Mouse (Mus musculus) urinary bladder, postnatal 4 days (tissue): Measurements from ENCODE around the gene Rack1.
"Not testable (repeated sequence)": the region's sequence is repeated elsewhere in the genome, so short reads cannot be mapped to it uniquely, and the experiment has no call there.

Source experiments
- DNase-seq, 2 experiments: peaks; one replicate each; pipeline ENCODE4 v3.0.0; 2021 to 2022; ENCODE audit warnings: low spot score in 2 of 2

The Rack1 gene

DNA sequence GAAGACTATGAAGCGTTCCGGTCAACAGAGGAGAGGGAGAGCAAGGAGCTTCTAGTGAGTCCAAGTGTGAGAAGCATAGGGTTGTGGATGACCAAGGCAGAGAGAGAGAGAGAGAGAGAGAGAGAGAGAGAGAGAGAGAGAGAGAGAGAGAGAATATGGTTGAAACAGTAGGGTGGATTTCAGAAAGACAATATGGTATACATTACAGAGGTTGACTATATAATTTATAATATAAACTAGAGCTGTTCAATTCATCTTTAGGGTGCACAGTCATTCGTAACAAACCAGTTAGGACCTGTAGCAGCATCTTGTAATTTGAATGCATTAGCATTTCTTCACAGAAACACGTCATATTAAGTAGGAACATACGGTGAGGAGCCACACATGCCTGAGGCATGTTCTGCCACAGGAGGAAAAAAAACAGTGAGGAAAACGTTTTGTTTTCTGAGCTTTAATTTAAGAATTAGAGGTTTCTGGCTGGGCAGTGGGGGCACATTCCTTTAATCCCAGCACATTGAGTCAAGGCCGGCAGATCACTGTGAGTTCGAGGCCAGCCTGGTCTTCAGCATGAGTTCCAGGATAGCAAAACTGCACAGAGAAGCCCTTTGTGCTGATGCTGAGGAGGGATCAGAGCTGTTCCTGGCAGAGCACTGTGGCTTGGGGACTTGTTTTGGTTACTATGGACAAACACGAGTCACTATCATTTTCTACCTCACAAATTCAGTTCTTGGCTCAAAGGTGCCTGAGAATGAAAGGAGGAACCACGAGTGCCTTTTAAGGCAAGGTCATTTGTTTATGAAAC lies 38.9 kb downstream of the Rack1 start:
- DNase-seq, result no peak

DNA sequence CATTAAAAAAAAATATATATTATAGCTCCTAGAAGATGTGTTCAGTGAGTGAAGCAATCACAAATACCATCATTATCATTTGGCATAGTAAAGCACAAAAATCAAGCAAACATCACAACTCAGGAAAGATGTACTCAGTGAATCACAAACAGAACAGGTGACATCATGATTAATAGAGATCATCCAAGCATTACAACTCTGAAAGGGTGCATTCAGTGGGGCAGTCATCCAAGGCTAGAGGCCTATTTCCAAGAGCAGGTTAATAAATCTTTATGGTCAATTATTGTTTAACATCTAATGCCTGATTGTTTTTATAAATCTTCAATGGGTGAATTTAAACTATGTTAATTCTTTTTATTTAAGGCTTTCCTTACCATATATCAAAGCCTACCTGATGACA lies 40.7 kb downstream of the Rack1 start:
- DNase-seq, result no peak

DNA sequence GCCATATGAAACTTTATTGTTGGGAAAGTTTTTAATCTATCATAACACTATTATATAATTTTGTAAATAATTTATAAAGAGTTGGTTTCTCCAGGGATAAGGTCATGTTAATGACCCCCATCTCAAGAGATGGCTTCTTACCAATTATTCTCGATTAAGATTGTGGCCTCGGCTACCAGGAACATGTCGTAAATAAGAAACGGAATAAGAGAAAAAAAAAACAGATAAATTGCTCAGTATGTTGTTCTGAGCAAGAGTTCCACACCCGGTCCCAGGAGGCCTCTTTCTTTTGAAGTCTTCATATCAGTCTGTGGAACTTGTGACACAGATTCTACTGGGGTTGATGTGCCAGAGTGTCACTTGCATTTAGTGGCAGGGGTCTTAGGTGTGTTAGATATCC lies 41.1 kb downstream of the Rack1 start:
- DNase-seq, result no peak

DNA sequence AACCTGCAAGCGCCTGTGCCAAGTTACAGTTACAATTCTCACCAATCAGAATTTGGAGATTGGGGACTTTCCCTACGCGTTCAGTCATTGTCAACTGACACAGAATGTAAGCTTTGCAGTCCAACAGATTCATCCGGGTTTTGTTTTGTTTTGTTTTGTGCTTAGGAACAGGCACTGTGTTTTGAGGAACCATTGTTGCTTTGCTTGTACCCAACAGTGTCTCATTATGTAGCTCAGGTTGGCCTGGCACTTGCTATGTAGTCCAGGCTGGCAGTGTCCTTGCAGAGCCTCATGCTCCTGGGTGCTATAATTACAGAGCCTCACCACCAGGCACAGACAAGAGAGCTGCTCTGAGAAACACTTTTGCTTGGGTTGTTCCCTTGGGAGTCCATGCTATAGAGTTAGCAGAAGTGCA lies 42.3 kb downstream of the Rack1 start:
- no peak for DNase-seq

DNA sequence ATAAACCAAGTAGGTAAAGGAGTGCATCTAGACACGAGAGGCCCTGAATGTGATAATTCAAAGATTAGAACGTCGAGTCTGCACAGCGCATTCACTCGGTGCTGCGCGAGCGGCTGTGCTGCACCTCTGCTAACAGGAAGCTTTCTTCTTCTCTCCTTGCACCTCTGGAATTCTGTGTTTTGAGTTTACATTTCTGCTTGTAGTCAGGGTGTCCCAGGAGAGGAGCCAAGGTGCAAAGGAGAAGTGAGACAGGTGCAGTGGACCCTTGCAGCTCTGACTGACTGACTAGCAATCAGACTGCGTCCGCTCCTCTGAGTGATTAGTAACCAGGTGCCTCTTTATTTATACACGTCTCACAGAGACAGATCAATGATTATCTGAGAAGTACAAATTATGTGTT lies 43.1 kb downstream of the Rack1 start:
- no peak for DNase-seq

DNA sequence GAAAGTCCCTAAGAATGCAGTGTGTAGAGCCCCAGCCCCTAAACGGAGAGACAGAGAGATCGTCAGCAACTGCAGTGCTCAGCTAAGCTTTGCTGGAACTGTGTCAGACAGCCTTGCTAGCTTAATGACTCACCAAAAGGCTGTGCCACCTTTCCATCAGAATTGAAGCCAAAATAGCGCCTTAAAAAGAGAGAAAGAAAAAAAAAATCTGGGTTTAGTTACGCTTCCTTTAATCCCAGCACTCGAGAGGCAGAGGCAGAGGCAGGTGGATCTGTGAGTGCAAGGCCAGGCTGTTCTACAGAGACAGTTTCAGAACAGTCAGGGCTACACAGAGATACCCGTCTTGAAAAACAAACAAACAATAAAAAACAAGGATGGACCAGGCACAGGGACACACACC lies 44.2 kb downstream of the Rack1 start:
- no peak for DNase-seq

DNA sequence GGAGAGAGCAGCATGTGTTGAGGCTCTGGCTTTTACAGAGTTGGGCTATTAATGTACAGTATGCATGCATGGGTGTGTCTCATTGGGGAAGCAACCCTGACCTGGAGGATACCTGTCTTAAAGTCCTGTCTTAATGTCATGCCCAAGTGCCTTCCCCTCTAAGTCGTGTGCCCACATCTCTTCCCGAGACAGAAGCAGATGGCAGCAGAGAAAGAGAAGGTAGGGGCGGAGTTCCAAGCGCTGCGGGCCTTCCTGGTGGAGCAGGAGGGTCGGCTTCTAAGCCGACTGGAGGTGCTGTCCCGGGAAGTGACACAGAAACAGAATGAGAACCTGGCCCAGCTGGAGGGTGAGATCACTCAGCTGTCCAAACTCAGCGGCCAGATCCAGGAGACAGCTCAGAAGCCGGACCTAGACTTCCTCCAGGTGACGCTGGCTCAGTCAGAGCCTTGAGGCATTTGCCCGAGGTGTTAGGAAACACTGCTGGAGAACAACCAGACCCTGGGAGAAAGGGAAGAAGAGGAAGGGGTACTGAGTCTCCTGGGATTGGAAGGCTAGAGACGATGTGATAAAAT lies 45.2 kb downstream of the Rack1 start:
- no peak for DNase-seq

DNA sequence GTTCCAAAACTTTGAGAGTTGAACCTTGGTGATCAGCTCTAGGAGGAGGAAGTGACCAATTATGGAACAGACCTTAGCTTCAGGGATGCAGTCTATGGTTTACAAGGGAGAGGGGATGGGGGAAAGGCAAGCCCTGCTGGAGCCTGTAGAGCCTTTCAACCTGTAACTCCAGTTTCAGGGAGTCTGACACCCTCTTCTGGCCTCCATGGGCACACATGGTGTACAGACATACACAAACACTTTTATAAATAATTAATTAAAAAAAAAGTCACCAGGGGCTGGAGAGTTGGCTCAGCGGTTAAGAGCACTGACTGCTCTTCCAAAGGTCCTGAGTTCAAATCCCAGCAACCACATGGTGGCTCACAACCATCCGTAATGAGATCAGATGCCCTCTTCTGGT lies 46.2 kb downstream of the Rack1 start:
- not testable (repeated sequence) for DNase-seq

DNA sequence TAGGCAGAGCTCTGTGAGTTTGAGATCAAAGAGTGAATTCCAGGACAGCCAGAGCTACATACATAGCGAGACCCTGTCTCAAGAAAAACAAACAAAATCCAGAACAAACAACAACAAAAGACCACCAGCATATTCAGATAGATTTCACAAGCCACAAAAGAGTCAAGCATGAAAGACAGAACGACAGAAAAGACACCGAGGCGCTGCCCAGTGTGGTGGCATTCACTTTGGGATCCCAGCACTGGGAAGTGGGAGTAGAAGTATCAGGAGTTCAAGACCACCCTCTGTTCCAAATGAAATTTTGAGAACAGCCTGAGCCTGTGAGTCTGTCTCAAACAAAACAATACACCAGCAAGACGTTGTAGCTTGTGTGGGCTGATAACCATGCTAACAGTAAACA lies 46.7 kb downstream of the Rack1 start:
- DNase-seq, result no peak

DNA sequence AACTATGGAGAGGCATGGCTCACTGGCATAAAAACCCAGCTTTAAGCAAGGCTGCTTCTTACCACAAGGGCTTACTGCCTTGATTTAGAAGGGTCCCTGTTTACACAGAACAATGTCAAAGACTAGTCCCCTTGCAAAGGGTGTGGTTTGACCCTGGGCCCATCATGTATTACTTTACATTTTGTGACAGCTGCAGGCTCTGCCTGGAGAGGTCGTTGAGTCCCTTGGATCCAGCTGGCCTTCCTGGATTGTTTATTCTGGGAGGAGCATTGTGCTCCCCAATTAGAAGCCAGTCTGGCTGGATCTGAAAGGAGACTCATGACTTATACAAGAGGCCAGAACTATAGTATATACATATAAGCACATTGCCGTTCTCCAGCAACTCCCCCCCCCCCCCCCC lies 50.1 kb downstream of the Rack1 start:
- no peak for DNase-seq

DNA sequence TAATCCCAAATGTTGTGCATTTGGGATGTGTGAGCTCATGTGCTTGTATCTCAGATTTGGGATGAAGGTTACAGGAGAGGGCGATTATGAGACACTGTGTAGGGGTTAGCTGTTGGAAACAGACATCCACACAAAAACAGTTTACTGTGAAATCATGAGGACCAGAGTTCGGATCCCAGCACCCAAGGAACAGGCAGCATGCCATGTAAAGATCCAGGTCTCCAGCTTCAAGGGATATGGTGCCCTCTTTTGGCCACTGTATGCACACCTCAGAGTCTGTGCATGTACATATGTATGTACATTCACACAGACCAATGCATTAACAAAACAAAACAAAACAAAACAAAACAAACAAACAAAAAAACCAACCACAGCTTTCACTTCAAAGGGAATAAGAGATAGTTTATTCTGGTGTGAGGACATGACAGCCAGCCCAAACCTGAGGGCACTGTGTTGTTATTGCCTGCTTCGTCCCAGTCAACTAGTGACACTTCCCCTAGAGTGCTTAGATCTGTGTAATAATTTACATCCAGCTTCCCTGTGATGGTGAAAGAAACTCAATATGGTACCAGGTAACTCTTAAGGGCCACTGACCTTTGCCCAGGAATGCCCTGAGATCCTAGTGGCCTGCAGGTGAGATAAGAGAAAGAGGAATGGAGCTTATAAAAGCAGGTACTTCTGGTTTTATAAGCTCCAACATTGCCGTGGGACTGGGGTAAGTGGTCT lies 51.3 kb downstream of the Rack1 start:
- DNase-seq, result no peak

DNA sequence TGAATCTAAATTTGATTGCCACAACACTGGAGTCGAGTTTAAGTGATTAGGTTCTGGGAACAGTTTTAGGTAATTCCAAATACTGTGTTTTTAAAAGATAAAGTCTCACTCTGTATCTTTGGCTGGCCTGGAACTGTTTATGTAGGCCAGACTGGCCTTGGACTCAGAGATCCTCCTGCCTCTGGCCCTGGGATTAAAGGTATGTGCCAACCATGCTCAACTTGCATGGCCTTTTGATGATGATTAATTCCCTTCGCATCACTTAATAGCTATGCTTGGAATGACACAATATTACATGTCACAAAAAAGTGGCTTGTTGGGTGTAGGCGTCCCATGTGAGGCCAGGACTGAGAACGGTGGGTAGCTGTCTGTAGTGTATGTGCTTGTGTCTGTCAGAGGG lies 52.1 kb downstream of the Rack1 start:
- no peak for DNase-seq

DNA sequence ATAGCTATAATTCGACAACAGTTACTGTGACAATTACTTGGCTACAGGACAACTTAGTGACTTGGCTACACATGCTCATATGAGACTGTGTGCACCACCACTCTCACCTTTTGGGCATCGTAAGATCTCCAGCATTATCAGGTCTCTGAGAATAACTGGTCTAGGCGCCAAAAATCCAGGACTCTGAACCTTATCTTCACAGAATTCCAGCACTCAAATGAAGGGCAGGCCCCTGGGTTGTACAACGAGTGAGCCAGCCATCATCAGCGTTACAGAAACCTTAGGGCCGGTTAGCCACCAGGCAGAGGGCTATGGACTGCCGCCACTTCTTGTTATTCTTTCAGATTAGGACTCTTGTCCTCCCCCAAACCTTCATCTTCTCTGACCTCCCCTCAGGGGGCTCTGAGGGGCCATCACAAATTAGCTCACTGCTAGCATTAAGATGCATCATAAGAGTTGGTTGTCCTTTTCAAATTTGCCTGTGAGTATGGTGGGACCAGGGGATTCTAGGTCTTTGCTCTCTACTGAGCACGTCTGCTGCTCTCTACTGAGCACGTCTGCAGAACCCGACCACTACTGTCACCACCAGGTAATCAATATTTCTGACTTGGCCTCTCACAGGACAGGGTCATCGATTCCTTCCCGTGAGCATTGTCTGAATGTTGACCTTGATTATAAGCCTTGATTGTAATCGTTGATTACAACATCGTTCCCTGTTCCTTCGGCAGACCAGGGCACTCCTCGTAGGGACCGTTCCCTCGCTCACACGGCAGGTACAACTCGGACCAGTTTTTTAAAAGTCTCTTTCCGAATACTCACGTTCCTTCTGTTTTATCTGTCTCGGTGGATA lies 52.7 kb downstream of the Rack1 start:
- DNase-seq, result no peak

DNA sequence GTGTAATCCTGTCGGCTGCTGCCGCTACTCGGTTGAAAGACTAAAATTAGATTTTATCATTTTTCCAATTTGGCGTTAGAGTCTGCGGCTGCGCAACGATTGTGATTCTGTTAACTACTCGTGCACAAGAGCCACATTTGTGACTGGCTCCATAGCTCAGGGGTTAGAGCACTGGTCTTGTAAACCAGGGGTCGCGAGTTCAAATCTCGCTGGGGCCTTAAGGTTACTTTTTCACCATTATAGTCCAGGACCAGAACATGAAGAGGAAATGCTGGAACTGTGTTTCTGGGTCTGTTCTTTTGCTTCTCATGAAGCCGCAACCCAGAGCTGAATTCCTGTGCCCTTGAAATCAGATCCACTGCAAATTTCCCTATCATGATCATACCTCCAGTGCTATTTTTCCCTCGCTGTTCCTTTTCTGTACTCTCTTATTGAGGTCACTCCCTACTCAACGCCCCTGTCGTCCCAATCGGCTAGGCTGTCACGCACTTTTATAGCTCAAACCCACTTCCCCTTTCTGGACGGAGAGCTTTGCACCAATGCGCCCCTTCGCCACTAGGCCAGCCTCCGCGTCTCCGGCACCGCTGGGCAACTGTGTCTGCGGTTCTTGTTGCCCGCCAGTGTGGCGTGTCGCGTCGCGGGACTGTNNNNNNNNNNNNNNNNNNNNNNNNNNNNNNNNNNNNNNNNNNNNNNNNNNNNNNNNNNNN lies 53.5 kb downstream of the Rack1 start:
- DNase-seq, result peak; percentile 73 to 86
